Mouse (Mus musculus): ENCODE measurements around the gene Irs2.

Irs2 gene

DNA sequence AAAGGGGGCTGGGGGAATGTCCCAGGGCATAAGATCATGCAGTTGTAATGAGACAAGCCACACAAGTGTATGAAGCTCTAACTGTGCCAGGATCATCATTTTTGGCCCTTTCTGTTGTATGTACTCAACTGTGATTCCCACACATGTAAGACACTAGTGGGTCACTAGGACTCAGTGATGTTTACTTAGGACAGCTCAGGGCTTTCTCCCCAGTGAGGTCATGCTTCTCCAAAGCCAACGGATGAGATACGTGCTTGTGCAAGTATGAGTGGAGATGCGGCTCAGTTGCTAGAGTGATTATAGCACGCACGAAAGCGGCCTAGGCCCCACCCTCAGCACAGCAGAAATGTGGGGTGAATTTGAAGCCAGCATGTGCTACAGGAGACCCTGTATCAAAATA lies 27.4 kb downstream of the Irs2 start:
- DNase-seq = no peak

DNA sequence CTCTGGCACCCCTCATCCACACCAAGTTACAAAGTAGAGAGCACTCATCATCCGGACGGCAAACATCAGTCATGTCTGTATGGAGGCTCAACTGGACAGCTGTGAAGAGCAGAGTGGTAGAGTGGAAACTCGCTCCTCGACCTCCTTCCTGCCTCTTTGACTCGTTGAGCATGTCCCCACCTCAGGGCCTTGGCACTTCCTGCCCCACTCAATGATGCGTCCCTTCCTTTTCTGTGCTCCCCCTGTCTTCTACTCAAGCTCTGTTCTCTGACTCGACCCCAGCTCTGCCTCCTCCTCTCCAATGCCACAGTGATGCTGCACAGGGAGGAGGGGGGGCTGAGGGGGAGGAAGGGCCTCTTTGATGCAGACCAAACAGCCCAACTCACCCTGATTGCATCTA lies 28.3 kb downstream of the Irs2 start:
- no peak for DNase-seq

DNA sequence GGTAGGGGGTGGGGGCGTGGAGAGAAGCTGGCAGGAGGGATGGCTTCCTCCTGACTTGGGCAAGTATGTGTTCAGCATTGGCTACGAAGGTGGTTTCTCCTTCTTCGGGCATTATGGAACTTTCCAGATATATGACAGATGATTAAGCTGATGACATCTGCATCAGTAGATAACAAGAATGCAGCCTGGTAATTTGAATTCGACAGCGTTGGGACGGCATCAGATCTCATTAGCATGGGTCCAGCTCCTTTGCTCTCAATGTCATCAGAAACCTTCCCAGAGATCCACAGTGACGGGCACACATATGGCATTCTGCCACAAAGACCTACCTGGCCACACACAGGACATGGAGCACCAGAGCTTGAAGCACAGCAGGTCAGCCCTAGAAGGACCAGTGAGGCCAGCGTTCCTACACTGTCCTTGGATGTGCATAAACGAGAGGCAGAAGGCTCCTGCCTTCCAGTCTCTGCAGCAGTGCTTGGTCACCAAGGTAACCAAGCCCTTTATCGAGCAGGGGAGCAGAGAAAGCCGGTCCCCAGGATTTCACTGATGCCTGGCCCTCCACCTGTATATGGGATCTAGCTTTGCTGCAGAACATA lies 29.0 kb downstream of the Irs2 start:
- DNase-seq = no peak

DNA sequence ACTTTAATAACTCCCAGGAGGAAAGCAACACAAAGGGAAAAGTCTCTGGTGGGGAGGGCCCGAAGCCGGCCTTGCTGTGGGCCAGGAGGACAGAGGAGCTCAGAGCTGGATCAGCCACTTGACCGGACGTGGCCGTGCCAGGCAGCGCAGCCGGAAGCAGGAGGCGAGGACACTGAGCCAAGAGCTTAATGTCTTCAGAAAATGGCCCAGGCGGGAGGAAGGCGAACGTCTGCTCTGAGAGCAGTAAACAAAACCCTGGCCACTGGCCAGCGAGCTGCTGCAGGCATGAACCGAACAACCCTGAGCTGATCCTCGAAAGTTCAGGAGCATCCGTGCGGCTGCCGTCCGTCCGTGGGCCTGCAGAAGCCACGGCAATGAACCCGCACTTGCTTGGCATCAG lies 29.9 kb downstream of the Irs2 start:
- peak; percentile 76 to 83 for DNase-seq

DNA sequence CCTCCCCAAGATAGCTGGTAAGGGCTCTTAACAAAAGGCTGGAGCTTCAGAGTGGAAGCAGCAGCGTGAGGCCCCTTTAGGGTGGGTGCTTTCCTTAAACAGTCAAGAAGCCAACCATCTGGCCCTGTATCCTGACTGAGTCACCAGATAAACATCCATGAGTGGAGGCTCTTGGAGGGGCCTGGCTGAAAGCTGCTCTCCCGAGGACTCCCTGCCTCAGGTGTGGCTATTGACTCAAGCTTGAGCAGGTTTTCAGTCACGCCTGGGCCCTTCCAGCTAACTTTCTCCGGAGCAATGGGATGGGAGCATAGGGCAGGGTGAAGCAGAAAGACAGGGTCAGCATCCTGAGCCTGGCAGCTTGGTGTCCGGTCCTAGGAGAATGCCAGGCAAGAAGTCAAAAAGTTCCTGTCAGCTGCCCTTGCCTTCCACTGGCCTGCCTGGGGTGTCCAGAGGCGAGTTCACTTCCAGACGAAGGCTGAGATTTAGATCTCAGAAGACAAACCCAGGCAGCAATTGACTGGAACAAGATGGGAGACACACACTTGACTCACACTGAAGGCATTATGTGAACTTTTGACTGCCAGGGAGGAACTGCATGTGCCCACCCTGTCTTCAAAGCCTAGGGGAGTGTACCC lies 30.4 kb downstream of the Irs2 start:
- peak; percentile 81 to 90 for DNase-seq

DNA sequence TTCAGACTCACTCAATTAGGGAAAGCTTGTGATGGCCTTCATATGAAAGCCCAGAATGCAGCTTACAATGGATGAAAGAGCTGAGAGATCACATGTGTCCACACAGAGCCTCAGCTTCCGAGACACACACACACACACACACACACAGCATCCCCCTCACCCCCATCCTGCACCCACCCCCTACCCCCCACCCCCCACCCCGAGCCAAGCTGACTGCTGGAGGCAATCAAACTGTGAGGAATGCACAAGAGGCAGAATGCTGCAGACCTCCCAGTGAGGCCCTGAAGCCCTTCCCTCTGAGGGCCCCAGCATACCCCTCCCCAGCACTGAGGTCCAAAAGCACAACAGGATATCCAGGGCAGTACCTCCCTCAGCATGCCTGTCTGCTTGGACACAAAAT lies 33.6 kb downstream of the Irs2 start:
- DNase-seq = no peak

DNA sequence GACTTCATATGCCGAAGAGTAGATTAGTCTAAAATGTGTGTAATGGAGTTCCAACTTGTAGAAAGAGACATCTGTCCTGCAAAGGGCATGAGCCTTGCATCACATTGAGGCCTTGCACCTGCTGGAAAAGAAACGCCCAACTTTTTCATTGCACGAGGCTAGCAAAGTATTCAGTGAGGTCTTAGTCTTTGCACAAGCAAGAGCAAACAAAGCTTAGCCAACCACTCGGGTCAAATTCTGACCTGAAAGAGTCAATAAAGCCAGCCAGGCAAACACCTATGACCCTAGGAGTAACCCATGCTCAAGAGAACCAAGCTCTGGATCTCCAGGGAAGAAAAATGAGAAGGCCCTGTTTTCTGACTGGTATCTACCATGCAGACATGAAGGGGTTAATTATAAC lies 34.1 kb downstream of the Irs2 start:
- peak; percentile 30 to 64 for DNase-seq

DNA sequence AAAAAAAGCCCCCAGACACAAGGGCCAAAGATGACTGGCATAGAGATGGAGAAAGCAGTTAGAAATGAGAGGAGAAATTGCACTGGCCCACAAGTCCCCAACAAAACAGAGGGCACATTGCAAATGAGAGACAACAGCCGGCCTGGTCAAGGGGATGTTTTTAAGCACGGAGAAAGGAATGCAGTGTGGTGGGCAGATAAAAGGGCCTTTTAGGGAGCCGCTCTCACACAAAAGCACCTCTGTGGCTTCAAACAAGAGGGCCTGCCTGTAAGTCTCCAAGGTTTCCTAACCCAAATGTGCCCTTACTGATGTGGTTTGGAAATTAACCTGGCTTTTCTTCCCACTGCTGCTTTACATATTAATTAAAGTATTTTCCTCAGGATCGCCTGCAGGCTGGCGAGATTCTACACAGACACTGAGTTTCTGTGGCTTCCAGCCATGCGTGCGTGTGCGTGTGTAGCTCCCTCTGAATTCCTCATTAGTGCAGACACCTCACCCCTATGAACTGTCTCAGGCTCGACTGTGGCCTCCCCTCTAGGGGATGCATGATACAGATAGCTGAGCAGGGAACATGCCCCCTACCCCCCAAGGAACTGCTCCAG lies 35.3 kb downstream of the Irs2 start:
- no peak for DNase-seq

DNA sequence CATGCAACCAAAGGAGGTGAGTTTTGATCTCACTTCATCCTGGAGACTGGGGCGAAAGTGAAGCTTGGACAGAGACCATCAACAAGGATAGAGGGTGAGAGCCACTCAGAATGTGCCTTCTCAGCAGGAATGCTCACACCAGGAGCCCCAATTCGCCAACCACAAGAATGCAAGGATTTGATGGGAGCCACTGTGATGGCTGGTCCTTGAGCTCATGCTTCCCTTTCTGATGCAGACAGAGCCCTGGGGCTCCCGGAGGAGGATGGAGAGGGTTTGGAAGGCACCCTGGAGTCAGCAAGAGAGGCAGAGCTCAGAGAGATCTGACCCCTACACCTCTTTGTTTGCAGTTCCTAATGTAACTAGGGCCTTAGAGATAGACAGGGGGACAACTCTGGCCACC lies 36.3 kb downstream of the Irs2 start:
- no peak for DNase-seq

DNA sequence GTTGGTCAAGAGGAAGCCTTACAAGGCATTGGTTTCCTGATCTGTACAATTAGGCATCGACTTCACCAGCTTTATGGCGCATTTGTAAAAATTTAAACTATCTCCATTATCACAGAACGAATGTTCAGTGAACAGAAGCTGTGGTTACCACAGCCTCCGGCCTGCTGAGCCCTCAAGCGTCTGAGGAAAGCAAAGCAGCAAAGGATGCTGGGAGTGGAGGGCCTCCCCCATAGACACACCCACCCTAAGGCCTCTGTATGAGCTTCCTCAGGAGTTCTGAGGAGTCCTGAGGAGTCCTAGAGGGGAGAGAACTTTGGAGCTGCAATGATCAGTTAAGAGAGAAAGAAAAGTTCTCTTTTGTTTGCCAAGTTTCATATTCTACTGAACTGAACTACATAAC lies 36.7 kb downstream of the Irs2 start:
- no peak for DNase-seq

DNA sequence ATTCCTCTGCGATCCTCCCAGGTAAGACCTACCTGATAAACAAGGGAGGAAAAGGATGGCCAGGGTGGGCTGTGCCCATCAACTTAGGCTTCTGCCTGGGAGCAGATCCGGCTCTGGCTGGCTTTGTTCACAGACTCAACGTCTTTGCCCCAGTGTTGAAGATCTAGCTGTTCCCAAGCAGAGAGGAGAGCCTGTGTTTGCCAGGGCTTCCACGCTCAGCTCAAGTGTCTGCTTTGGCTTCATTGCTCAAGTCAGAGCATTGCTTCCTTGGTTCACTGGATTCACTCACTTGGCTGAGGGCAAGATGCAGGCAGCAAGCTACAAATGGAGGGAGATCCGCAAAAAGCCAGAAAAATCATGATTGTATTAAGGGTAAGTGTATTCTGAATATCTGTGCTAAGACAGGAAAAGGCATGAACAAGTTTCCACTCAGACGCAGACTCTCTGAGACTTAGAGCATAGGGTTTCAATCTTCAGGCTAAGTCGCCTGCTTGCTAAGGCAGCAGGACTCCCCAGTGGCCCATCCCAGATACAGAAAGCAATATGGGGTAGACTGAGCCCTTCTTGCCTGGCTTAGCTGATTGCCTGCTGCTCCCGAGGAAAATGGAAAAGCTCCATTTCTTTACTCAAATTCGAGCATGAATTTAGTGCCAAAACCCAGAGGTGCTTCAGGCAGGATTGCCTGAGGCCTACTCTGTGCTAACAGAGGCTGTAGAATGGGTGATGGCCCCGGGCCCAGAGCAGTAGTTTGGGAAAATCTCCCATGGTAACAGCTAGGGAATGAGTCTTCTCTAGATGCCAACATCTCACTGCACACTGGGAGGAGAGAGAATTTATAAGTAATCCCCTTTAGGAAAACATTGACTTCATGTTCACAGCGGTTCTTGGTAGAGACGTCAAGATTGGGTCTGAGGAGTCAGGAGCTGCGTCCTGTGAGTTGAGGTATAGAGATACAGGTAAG lies 37.5 kb downstream of the Irs2 start:
- DNase-seq = peak; percentile 41 to 52

DNA sequence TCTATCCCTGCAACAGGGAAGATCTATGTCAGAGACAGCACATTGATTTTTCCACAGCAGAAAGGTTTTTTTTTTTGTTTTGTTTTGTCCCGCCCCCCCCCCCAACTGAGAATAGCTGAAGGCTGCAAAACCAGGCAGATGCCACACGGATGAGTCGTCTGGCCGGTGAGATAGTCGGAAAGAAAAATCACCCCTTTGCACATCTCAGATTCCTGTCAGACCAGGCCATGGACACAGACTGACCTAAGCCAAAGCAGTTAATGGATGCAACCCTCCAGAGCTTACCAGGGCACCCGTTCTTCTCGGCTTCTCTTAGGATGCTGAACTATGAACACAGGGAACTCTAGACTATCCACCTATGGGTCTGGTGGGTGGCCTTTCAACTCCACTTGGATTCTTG lies 39.6 kb downstream of the Irs2 start:
- DNase-seq = no peak

DNA sequence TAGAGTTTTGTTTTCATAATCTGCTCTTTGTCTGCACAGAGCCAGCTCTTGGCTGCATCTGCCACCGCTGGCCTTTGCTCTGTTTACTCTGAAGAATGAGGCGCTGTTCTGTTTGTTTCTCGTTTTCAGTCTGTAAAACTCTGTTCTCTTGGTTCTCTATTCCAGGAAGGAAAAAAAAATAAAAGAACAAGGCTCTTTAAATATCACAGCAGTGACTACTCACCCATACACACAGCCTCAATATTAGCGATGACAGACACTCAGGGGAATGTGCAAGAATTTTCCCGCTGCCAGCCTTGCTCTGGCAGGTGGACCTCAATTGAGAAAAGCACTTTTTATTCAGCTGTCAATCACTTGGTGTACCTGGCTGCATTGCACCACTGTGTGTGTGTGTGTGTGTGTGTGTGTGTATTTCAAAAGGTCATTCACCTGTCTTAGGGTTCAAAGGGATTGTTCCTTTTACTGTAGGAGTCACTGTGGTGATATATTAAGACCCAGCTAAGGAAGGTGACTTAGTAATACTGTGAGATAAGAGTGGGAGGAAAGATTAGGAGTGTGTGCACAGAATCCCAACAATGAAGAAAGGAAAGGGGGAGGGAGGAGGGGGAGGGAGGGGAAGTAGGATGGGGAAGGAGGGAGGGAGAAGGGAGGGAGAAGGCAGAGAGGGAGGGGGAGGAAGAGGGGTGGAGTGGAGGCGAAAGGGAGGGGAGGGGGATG lies 42.7 kb downstream of the Irs2 start:
- DNase-seq = peak in 1 of 2 experiments; percentile 34

DNA sequence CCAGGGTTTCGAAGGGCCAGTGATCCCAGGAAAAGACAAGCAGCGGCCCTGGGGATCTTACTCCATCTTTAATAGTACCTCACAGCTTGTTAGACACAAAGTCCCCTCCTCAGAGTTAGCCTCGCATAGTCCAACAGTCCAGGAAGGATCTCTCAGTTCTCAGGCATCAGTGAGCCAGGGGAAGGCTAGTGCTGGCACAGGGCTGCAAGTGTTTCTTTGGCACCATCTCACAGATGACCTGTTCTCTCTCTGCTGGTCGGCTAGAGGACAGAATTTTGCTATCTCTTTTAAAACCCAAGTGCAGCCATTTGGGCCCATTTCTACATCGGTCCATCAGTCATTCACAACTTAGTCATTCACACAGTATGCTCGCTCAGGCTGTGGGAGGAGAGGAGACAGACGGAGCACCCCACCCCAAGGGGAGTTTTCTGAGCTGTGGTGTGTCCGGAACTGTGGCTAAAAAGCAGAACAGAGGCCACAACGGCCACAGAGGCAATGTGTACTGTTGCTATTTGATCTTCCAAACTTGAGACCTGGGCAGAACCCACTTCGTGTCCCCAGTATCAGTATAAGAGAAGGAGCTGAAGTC lies 43.7 kb downstream of the Irs2 start:
- no peak for DNase-seq

DNA sequence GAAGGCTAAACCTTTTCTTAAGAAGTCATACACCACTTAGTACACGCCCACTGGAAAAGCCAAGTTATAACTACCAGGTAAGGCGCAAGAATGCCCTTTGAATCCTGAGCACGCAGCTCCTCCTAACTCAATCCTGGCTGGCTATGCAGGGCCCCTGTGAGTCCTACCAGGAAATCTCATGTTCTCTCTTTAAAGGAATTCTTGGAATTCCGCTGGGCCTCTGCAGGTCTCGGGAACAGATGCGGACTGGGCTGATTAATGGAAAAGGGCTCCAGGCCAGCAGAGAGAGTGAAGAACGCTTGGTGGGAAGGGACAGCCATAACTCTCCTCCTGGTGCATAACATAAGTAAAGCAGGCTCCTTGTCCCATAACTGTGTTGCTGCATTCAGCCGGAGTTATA lies 46.3 kb downstream of the Irs2 start:
- peak; percentile 18 to 43 for DNase-seq

DNA sequence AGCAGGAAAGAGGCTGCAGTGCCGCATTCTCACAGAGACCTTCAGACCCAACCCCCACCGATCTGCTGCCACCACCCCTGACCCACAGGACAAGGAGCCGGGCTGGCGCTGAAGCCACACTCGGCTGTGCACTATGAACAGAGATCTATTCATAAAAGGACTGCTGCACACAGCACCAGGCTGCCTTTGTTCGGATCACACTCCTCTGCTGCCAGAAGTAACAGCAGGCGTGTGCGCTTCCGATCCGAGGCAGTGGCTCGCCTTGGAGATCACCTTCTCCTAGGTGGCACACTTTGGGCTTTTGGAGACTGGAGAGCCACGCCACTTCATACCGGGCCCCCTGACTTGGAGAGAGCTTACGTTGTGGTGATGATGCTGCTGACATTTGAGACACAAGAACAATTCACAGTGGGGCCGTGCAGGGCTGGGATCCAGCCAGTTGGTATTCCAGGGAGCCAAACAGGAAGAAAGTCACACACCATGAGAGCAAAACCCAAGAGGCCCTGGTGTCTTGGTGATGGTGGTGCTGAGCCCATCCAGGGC lies 47.9 kb downstream of the Irs2 start:
- DNase-seq = no peak

DNA sequence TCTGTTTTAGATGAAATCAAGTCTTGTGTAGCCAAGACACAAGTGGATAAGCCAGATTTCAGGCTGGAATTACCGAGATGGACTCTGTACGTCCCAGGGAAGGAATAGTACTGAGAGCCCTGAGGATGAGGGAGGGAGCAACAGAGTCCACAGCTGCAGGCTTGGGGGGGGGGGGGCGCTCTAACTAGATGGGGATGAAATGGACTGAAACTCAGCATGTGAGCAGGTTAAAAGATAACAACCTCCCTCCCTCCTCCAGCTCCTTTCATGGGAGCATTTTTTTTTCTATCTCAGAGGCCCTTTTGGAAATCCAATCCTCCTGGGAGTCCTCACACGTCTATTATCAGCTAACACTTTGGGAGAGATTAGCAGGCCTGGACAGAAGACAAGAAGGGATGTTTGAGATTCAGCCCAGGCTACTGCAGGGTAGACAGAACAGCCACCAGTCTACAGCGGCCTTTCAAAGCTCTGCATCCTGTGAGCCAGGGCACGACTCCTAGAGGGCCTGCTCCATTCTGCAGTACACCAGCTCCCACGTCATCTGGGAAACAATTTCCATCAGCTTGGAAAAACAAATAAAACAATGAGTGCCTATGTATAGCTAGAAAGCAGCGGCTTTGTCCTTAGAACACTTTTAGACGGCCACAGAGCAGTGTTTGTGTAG lies 50.8 kb downstream of the Irs2 start:
- no peak for DNase-seq

DNA sequence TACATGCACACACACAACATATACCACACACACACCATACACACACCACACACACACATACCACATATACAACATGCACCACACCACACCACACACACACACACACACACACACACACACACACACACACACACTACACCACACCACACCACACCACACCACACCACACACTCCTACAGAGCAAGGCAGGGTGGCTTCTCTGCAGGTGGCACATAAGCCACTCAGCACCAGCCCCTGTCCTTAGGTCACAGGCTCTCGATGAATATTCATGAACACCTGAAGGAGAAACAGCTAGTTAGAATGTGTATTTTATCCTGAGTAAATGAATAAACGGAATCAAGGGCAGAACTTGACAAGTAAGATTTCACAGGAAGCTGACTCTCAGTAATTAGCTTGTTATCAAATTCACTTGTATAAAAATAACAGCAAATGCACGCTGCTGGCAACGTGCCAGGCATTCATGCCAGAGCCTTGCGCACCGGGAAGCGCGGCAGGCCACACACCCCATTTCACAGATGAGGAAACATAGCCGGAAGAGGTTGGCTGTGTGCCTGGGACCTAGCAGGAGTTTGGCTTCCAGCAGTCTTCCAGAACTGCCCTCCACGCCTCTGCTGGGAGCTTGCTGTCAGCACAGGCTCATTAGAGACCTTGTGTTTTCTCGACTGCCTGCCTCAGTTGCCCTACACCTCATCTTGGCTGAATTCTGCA lies 54.8 kb downstream of the Irs2 start:
- DNase-seq = peak; percentile 83 to 87

DNA sequence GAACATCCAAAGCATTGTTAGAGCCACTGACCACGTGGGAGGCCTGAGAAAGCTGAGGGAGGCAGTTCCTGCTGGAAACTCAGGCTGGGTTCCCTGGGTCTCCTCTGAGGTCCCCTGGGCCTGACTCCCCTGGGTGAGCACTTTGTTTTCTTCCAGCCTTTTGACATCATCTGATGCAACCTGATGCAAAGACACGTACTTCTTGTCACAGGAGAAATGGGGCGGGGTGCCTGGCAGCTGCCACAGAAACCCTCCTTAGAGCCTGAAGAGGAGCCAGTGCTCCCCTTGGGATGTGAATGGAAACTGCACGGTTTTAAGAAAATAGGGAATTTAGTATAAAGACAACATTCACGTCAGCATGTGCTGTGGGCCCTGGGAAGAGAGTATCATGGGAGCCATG lies 55.6 kb downstream of the Irs2 start:
- no peak for DNase-seq

DNA sequence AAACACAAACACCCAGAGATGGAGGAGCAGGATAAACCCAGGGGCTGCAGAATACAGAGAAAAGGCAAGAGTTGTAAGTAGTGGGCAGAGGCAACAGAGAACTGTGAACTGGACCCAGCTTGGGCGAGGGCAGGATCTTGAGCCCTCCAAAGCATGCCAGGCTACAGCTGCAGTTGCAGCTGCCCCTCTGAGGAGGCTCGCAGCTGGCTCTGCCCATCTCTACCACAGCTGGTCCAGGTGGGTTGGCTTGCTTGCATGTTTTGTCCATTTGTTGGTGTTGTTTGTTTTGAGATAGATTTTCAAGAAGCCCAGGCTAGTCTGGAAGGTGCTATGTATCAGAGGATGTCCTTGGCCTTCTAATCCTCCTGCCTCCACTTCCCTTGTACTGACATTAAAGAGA lies 56.0 kb downstream of the Irs2 start:
- no peak for DNase-seq

DNA sequence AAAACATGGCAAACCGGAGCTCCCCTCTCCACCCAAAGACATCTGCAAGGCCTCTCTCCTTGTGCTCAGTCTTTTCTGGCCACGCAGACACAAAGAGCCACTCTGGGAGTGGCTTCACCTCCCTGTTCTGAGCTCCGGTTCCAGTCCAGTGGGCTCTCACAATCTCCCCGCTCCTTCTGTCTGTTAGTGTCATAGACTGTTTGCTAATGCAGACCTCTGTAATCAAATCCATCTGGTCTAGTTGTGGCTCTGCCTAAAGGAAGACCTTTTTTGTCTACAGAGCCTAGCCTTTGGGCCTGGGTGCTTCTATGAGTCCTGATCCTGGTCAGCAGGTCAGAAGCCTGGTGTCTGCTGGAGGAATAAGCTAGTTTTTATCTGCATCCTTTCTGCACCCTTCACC lies 56.7 kb downstream of the Irs2 start:
- DNase-seq = no peak

Data from lung, adult 18-20 months (tissue).